Mouse (Mus musculus): ENCODE measurements at regions not wholly inside any gene's neighbourhood (a gene's known extent, or its start where the extent isn't known, plus 50 kb on each side); places are given as distances from the start of the nearest gene placed in this dataset.

- TF ChIP-seq USF2 (conservative IDR thresholded peaks at IDR 0.05; ENCODE audit: low read depth, low read length): no peak
- TF ChIP-seq MAX (IDR thresholded peaks at IDR 0.05; ENCODE audit: low read length): no peak
- TF ChIP-seq USF1 (IDR thresholded peaks at IDR 0.05; ENCODE audit: low read depth, low read length): no peak
- TF ChIP-seq MAFK (IDR thresholded peaks at IDR 0.05; ENCODE audit: insufficient replicate concordance, low read length): no peak
- TF ChIP-seq ETS1 (conservative IDR thresholded peaks at IDR 0.05; ENCODE audit: low read depth, low read length): no peak
- no peak for TF ChIP-seq JUND (conservative IDR thresholded peaks at IDR 0.05; ENCODE audit: low read depth, low read length)
- no peak for TF ChIP-seq HCFC1 (IDR thresholded peaks at IDR 0.05; ENCODE audit: low read depth, low read length)
- TF ChIP-seq PAX5 (IDR thresholded peaks at IDR 0.05; ENCODE audit: low read length): no peak
- TF ChIP-seq MXI1 (IDR thresholded peaks at IDR 0.05; ENCODE audit: low read depth, low read length): no peak
- TF ChIP-seq ZMIZ1 (IDR thresholded peaks at IDR 0.05; ENCODE audit: low read depth, low read length): no peak
- TF ChIP-seq CHD1 (IDR thresholded peaks at IDR 0.05; ENCODE audit: low read depth, low read length): no peak
- TF ChIP-seq RCOR1 (conservative IDR thresholded peaks at IDR 0.05; ENCODE audit: low read depth, low read length): no peak
- TF ChIP-seq UBTF (IDR thresholded peaks at IDR 0.05; ENCODE audit: low read depth, low read length): no peak
- TF ChIP-seq MYC (IDR thresholded peaks at IDR 0.05; ENCODE audit: low read depth, low read length): no peak
- TF ChIP-seq MEF2A (IDR thresholded peaks at IDR 0.05; ENCODE audit: borderline replicate concordance, low read depth, low read length): no peak
- no peak for TF ChIP-seq ZKSCAN1 (IDR thresholded peaks at IDR 0.05; ENCODE audit: borderline replicate concordance, low read depth, low read length)
- TF ChIP-seq EP300 (IDR thresholded peaks at IDR 0.05; ENCODE audit: low read length): no peak
- no peak for TF ChIP-seq SMC3 (IDR thresholded peaks at IDR 0.05; ENCODE audit: low read depth, low read length)
- Histone ChIP-seq H3K4me2 (ENCODE audit: insufficient read depth, low read depth, poor library complexity, severe bottlenecking) (no peak overlapping the region), H3K9me3 (replicated peaks; ENCODE audit: low read length) (peaks cover 48% of the 10 kb centered on the region), H3K79me2 (replicated peaks; ENCODE audit: control insufficient read depth, extremely low read depth, insufficient read depth, poor library complexity, severe bottlenecking) (no peaks in the 10 kb centered on the region), H3K36me3 (replicated peaks in 1 of 2; ENCODE audit: control insufficient read depth in 1 of 2, insufficient read depth in 1 of 2, low read length in 1 of 2) (no peaks in the 10 kb centered on the region), H3K27ac (ENCODE audit: insufficient read depth, low read depth) (no peak overlapping the region), H3K4me3 (replicated peaks in 1 of 3; ENCODE audit: low read depth in 2 of 3, low read length in 2 of 3, poor library complexity in 1 of 3) (no peak overlapping the region), H3K9ac (ENCODE audit: insufficient read depth, low read depth) (no peak overlapping the region), H3K4me1 (ENCODE audit: control insufficient read depth in 1 of 2, insufficient read depth in 2 of 2) (no peaks in the 10 kb centered on the region), H3K27me3 (replicated peaks) (no peaks in the 10 kb centered on the region)
- no peak for DNase-seq (ENCODE audit: extremely low read depth)
- dilution Hi-C loops (cut with MboI; ENCODE audit: extremely low pct_ligation_motif_present, extremely low pct_unique_long_range_greater_than_20kb, low sequenced_read_pairs) (no loop called here), in situ Hi-C loops (cut with MboI; ENCODE audit: low pct_ligation_motif_present, low pct_unique_long_range_greater_than_20kb, low sequenced_read_pairs) (no loop called here)
Observed at GRCm38 (mm10) chr7:95789424-95789823, 381.6 kb upstream of the Tenm4 start.

GRCm38 (mm10) chr7:95799022-95799421 lies 372.0 kb upstream of the Tenm4 start:
- in situ Hi-C loops (cut with MboI; ENCODE audit: low pct_ligation_motif_present, low pct_unique_long_range_greater_than_20kb, low sequenced_read_pairs): no loop called here
- no peak overlapping the region for H3K27ac ChIP-seq (ENCODE audit: insufficient read depth, low read depth)
- dilution Hi-C loops (cut with MboI; ENCODE audit: extremely low pct_ligation_motif_present, extremely low pct_unique_long_range_greater_than_20kb, low sequenced_read_pairs): no loop called here
- TF ChIP-seq MAZ (IDR thresholded peaks at IDR 0.05; ENCODE audit: low read depth, low read length) (no peak), GABPA (IDR thresholded peaks at IDR 0.05; ENCODE audit: insufficient replicate concordance, low read depth, low read length) (no peak), SMC3 (IDR thresholded peaks at IDR 0.05; ENCODE audit: low read depth, low read length) (no peak)
- H3K9me3 ChIP-seq (replicated peaks; ENCODE audit: low read length): peaks cover 35% of the 10 kb centered on the region
- H3K4me3 ChIP-seq (replicated peaks in 1 of 3; ENCODE audit: low read depth in 2 of 3, low read length in 2 of 3, poor library complexity in 1 of 3): no peak overlapping the region
- no peaks in the 10 kb centered on the region for H3K79me2 ChIP-seq (replicated peaks; ENCODE audit: control insufficient read depth, extremely low read depth, insufficient read depth, poor library complexity, severe bottlenecking)
- H3K4me1 ChIP-seq (ENCODE audit: control insufficient read depth in 1 of 2, insufficient read depth in 2 of 2): no peaks in the 10 kb centered on the region
- no peaks in the 10 kb centered on the region for H3K36me3 ChIP-seq (replicated peaks in 1 of 2; ENCODE audit: control insufficient read depth in 1 of 2, insufficient read depth in 1 of 2, low read length in 1 of 2)
- no peak for DNase-seq (ENCODE audit: extremely low read depth)
- H3K9ac ChIP-seq (ENCODE audit: insufficient read depth, low read depth): no peak overlapping the region
- H3K27me3 ChIP-seq (replicated peaks): no peaks in the 10 kb centered on the region
- H3K4me2 ChIP-seq (ENCODE audit: insufficient read depth, low read depth, poor library complexity, severe bottlenecking): no peak overlapping the region
